Mouse (Mus musculus) testis, adult 2 months (tissue): Measurements from ENCODE around the gene Wdr34.

ENCODE experiments used
- CTCF ChIP-seq: fragments of 200-500 bp; IDR thresholded peaks from 2 replicates; pipeline ENCODE4 v1.5.1; 2012; ENCODE audit warnings: low read depth, mild to moderate bottlenecking, inconsistent platforms, low read length, moderate library complexity; ENCODE audit not compliant: control insufficient read depth, insufficient read depth, insufficient replicate concordance
- POLR2A ChIP-seq: fragments of 200-500 bp; IDR thresholded peaks from 2 replicates; pipeline ENCODE4 v1.6.1; 2012; ENCODE audit warnings: low read depth, mild to moderate bottlenecking, inconsistent platforms, low read length, moderate library complexity; ENCODE audit not compliant: control insufficient read depth

DNA sequence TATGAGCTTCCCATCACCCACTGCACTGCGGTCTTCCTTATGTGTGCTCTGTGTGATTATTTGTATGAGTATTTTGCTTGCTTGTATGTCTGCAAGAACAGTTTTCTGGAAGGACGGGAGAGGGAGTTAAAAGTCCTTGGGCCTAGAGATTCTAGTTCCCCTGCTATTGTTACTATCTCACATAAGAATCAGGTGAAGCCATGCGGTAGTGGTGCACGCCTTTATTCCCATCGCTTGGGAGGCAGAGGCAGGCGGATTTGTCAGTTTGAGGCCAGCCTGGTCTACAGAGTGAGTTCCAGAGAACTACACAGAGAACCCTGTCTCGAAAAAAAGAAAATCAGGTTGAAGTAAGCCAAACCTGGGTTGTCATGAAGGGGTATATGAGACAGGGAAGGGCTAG is 24.2 kb upstream of the Wdr34 start:
- TF ChIP-seq CTCF, result no peak
- no peak for TF ChIP-seq POLR2A
